In genomic region chr12:40459673-40460265, GRCm38 (mm10) we compare ENCODE assay signal across 10 mouse cellular contexts. TPM values are rescaled to one million over a fixed set of nuclear protein-coding genes. Genes with fewer than 3 reads are reported as not detected.
DNase-seq lines count a peak whose midpoint lies in the region; ATAC-seq and TF ChIP-seq lines count a peak whose summit lies in the region.
"Had no signal": no experiment of that assay in that cellular context is flagged by ENCODE, and none has a peak within 500 bp of the region (broad histone marks: within the 10 kb centered on the region; RNA-seq: fewer than 3 reads in every experiment).

No protein-coding gene starts in this region.

- no peak overlapping the region for H3K4me3 ChIP-seq in heart, embryonic 10.5 days
- H3K4me3 ChIP-seq in limb, embryonic 14.5 days (replicated peaks; ENCODE audit: low read length), result no peak overlapping the region
- no peak overlapping the region for H3K4me3 ChIP-seq in limb, embryonic 10.5 days
- 0 out of 2 replicates have a peak overlapping the region, but pooled peaks have one; percentile 24 for H3K4me3 ChIP-seq in E14TG2a.4 (replicated peaks; ENCODE audit: low read length)
- H3K4me3 ChIP-seq in heart, embryonic 16.5 days (ENCODE audit: low read length), result no peak overlapping the region

- intact Hi-C loops in heart, postnatal 14 days (cut with DNase I), result no loop called here

- no peaks in the 10 kb centered on the region for H3K27me3 ChIP-seq in heart, embryonic 10.5 days (ENCODE audit: insufficient read depth, poor library complexity, severe bottlenecking)
- H3K27me3 ChIP-seq in limb, embryonic 14.5 days (ENCODE audit: control insufficient read depth, insufficient read depth, low read length), result no peaks in the 10 kb centered on the region
- H3K27me3 ChIP-seq in limb, embryonic 10.5 days (ENCODE audit: low read depth, poor library complexity, severe bottlenecking), result no peaks in the 10 kb centered on the region
- H3K27me3 ChIP-seq in E14TG2a.4 (ENCODE audit: insufficient read depth, low read length), result no peaks in the 10 kb centered on the region
- H3K27me3 ChIP-seq in heart, embryonic 16.5 days (ENCODE audit: control insufficient read depth, insufficient read depth, low read length), result no peaks in the 10 kb centered on the region

- 65% methylated on average over 6 of the region's 6 CpGs for WGBS in heart, embryonic 10.5 days
- WGBS in limb, embryonic 14.5 days, result 64% methylated on average over 6 of the region's 6 CpGs
- whole genome bisulfite sequencing in limb, embryonic 10.5 days, result 68% methylated on average over 6 of the region's 6 CpGs
- WGBS in heart, embryonic 16.5 days, result 70% methylated on average over 6 of the region's 6 CpGs

- H3K4me1 ChIP-seq in heart, embryonic 10.5 days, result peaks cover 31% of the 10 kb centered on the region
- H3K4me1 ChIP-seq in limb, embryonic 14.5 days (ENCODE audit: control insufficient read depth, insufficient read depth, low read length), result peaks cover 13% of the 10 kb centered on the region; the same call in 1 of the 2 replicates
- H3K4me1 ChIP-seq in limb, embryonic 10.5 days, result peaks cover 23% of the 10 kb centered on the region
- peaks cover 33% of the 10 kb centered on the region for H3K4me1 ChIP-seq in E14TG2a.4 (replicated peaks; ENCODE audit: low read depth, low read length)
- peaks cover 15% of the 10 kb centered on the region for H3K4me1 ChIP-seq in heart, embryonic 16.5 days (ENCODE audit: control insufficient read depth, insufficient read depth, low read length)

- H3K9me3 ChIP-seq in heart, embryonic 10.5 days, result no peaks in the 10 kb centered on the region
- no peaks in the 10 kb centered on the region for H3K9me3 ChIP-seq in limb, embryonic 14.5 days (ENCODE audit: control insufficient read depth, low read length)
- no peaks in the 10 kb centered on the region for H3K9me3 ChIP-seq in limb, embryonic 10.5 days (replicated peaks)
- H3K9me3 ChIP-seq in E14TG2a.4 (ENCODE audit: low read length), result no peaks in the 10 kb centered on the region
- H3K9me3 ChIP-seq in heart, embryonic 16.5 days (replicated peaks; ENCODE audit: control insufficient read depth, low read length), result no peaks in the 10 kb centered on the region

- ATAC-seq in limb, embryonic 14.5 days (ENCODE audit: low FRiP score, low read depth), result no peak
- ATAC-seq in heart, embryonic 16.5 days (replicated peaks; ENCODE audit: extremely low read depth, insufficient read depth, low FRiP score), result peak; percentile 60; the same call in 1 of the 2 replicates

- no peaks in the 10 kb centered on the region for H3K36me3 ChIP-seq in heart, embryonic 10.5 days
- no peaks in the 10 kb centered on the region for H3K36me3 ChIP-seq in limb, embryonic 14.5 days (ENCODE audit: control insufficient read depth, insufficient read depth, low read length)
- no peaks in the 10 kb centered on the region for H3K36me3 ChIP-seq in limb, embryonic 10.5 days
- H3K36me3 ChIP-seq in E14TG2a.4 (ENCODE audit: insufficient read depth, low read length), result no peaks in the 10 kb centered on the region
- no peaks in the 10 kb centered on the region for H3K36me3 ChIP-seq in heart, embryonic 16.5 days (ENCODE audit: control insufficient read depth, insufficient read depth)

- peak overlapping the region; percentile 59; the same call in 1 of the 2 replicates for H3K27ac ChIP-seq in heart, embryonic 10.5 days
- H3K27ac ChIP-seq in limb, embryonic 14.5 days (replicated peaks; ENCODE audit: low read depth, low read length), result 0 out of 2 replicates have a peak overlapping the region, but pooled peaks have one; percentile 5
- H3K27ac ChIP-seq in limb, embryonic 10.5 days, result no peak overlapping the region
- peak overlapping the region; percentile 76 for H3K27ac ChIP-seq in heart, embryonic 16.5 days (ENCODE audit: low read length)
- H3K27ac ChIP-seq: macrophage had no signal

- no peak overlapping the region for H3K4me2 ChIP-seq in limb, embryonic 14.5 days (replicated peaks; ENCODE audit: low read depth, low read length, severe bottlenecking)
- no peak overlapping the region for H3K4me2 ChIP-seq in heart, embryonic 16.5 days (ENCODE audit: low read depth, low read length)

- H3K9ac ChIP-seq in limb, embryonic 14.5 days (ENCODE audit: low read depth, low read length, severe bottlenecking), result no peak overlapping the region
- no peak overlapping the region for H3K9ac ChIP-seq in heart, embryonic 16.5 days (ENCODE audit: low read length)

- no peak for TF ChIP-seq POLR2A in limb, embryonic 14.5 days (IDR thresholded peaks at IDR 0.05; ENCODE audit: borderline replicate concordance, extremely low read depth, insufficient read depth, insufficient read length)

- DNase-seq in heart, embryonic 10.5 days (ENCODE audit: low spot score), result no peak
- DNase-seq in heart, postnatal 14 days, result no peak
- no peak for DNase-seq in limb, embryonic 14.5 days (ENCODE audit: low spot score)
- DNase-seq in limb, embryonic 10.5 days (ENCODE audit: low spot score), result no peak
- no peak for DNase-seq in thymus, postnatal 14 days
- no peak for DNase-seq in lung, postnatal 25 days (ENCODE audit: low spot score)
- DNase-seq: cerebellum, postnatal 25 days had no signal

- TF ChIP-seq CTCF in E14TG2a.4 (conservative IDR thresholded peaks at IDR 0.05; ENCODE audit: low read length), result no peak

RNA-seq across cellular contexts. Expression of gene Dock4, which starts 14.0 kb away (rescaled TPM):
- 7.4 and 10.5 TPM in 2 replicates for polyA plus RNA-seq in heart, embryonic 10.5 days (2016; fragmentation: Nextera tagmentation; extraction: Ambion mirVana)
- total RNA-seq in heart, postnatal 14 days (2021), result 10 to 100 TPM; 16.4 to 17.2 TPM
- 7.7 and 9.0 TPM in 2 replicates for polyA plus RNA-seq in limb, embryonic 14.5 days (2012; rRNA removed)
- 12.2 and 15.0 TPM in 2 replicates for polyA plus RNA-seq in limb, embryonic 14.5 days (2014; fragmentation: Nextera tagmentation; extraction: Ambion mirVana)
- polyA plus RNA-seq in limb, embryonic 10.5 days (2016; fragmentation: Nextera tagmentation; extraction: Ambion mirVana), result 16.9 and 18.8 TPM in 2 replicates
- polyA plus RNA-seq in heart, embryonic 16.5 days (2015; fragmentation: Nextera tagmentation; extraction: Ambion mirVana), result 6.4 and 9.6 TPM in 2 replicates

RNA-seq across cellular contexts. Expression of gene Zfp277, which starts 14.1 kb away (rescaled TPM):
- 32.4 and 38.9 TPM in 2 replicates for polyA plus RNA-seq in heart, embryonic 10.5 days (2016; fragmentation: Nextera tagmentation; extraction: Ambion mirVana)
- 10 to 100 TPM; 11.7 to 12.6 TPM for total RNA-seq in heart, postnatal 14 days (2021)
- 18.3 and 22.0 TPM in 2 replicates for polyA plus RNA-seq in limb, embryonic 14.5 days (2012; rRNA removed)
- polyA plus RNA-seq in limb, embryonic 14.5 days (2014; fragmentation: Nextera tagmentation; extraction: Ambion mirVana), result 40.7 and 41.9 TPM in 2 replicates
- 37.9 and 38.9 TPM in 2 replicates for polyA plus RNA-seq in limb, embryonic 10.5 days (2016; fragmentation: Nextera tagmentation; extraction: Ambion mirVana)
- polyA plus RNA-seq in heart, embryonic 16.5 days (2015; fragmentation: Nextera tagmentation; extraction: Ambion mirVana), result 28.0 and 28.4 TPM in 2 replicates
